Mouse (Mus musculus) cerebellum, adult 9-10 months (tissue): ENCODE measurements around the gene Zdhhc4.

Source experiments
- DNase-seq: peaks from one replicate; pipeline ENCODE4 v3.0.0; 2022

Gene Zdhhc4

GRCm38 (mm10) chr5:143328690-143329495, at the start of gene Zdhhc4:
Gene Zdhhc4 (minus strand): TSS chr5:143329256.
- DNase-seq = peak; percentile 85

GRCm38 (mm10) chr5:143376156-143376555, 47.1 kb upstream of the Zdhhc4 start:
- no peak for DNase-seq

- peak; percentile 30 for DNase-seq
Measured at GRCm38 (mm10) chr5:143375242-143375641, 46.2 kb upstream of the Zdhhc4 start.

GRCm38 (mm10) chr5:143372818-143373217, 43.8 kb upstream of the Zdhhc4 start:
- no peak for DNase-seq

GRCm38 (mm10) chr5:143371146-143371510, 42.1 kb upstream of the Zdhhc4 start:
- DNase-seq = no peak

- peak; percentile 21 for DNase-seq
Measured at GRCm38 (mm10) chr5:143370416-143371145, 41.5 kb upstream of the Zdhhc4 start.

- no peak for DNase-seq
Measured at GRCm38 (mm10) chr5:143369611-143370255, 40.7 kb upstream of the Zdhhc4 start.

GRCm38 (mm10) chr5:143367931-143368330, 38.9 kb upstream of the Zdhhc4 start:
- peak; percentile 26 for DNase-seq

- no peak for DNase-seq
Measured at GRCm38 (mm10) chr5:143363678-143364615, 34.9 kb upstream of the Zdhhc4 start.

GRCm38 (mm10) chr5:143361428-143361827, 32.4 kb upstream of the Zdhhc4 start:
- DNase-seq = no peak

- no peak for DNase-seq
Measured at GRCm38 (mm10) chr5:143360000-143360399, 30.9 kb upstream of the Zdhhc4 start.

GRCm38 (mm10) chr5:143359263-143359662, 30.2 kb upstream of the Zdhhc4 start:
- DNase-seq = no peak

- DNase-seq = no peak
Measured at GRCm38 (mm10) chr5:143357564-143357963, 28.5 kb upstream of the Zdhhc4 start.

- no peak for DNase-seq
Measured at GRCm38 (mm10) chr5:143356686-143357388, 27.8 kb upstream of the Zdhhc4 start, which contains the start of gene Grid2ip. Gene Grid2ip (plus strand): TSS chr5:143357338.

- no peak for DNase-seq
Measured at GRCm38 (mm10) chr5:143356017-143356416, 27.0 kb upstream of the Zdhhc4 start.

- DNase-seq = no peak
Measured at GRCm38 (mm10) chr5:143346367-143346766, 17.3 kb upstream of the Zdhhc4 start.

GRCm38 (mm10) chr5:143339603-143340002, 10.5 kb upstream of the Zdhhc4 start:
- no peak for DNase-seq

GRCm38 (mm10) chr5:143336559-143336958, 7.5 kb upstream of the Zdhhc4 start:
- no peak for DNase-seq

- DNase-seq = no peak
Measured at GRCm38 (mm10) chr5:143335089-143335460, 6.0 kb upstream of the Zdhhc4 start.

- DNase-seq = no peak
Measured at GRCm38 (mm10) chr5:143334418-143335088, 5.5 kb upstream of the Zdhhc4 start.

GRCm38 (mm10) chr5:143333872-143334271, 4.8 kb upstream of the Zdhhc4 start:
- peak; percentile 82 for DNase-seq
